Mouse (Mus musculus) heart, postnatal 0 days (tissue): Measurements from ENCODE around the gene Clec16a.

Source experiments
- CTCF ChIP-seq: IDR thresholded peaks from 2 replicates; pipeline ENCODE4 v1.5.1; 2016; ENCODE audit warnings: antibody characterized with exemption, control low read depth, low read depth
- EP300 ChIP-seq: IDR thresholded peaks from 2 replicates; pipeline ENCODE4 v1.6.1; 2016; ENCODE audit warnings: antibody characterized with exemption, low read depth

- TF ChIP-seq CTCF (no peak), EP300 (no peak)
These were observed 170.1 kb downstream of the Clec16a start for GRCm38 (mm10) chr16:10715211-10715610.
